Mouse (Mus musculus): ENCODE results near the gene Smndc1.

DNA sequence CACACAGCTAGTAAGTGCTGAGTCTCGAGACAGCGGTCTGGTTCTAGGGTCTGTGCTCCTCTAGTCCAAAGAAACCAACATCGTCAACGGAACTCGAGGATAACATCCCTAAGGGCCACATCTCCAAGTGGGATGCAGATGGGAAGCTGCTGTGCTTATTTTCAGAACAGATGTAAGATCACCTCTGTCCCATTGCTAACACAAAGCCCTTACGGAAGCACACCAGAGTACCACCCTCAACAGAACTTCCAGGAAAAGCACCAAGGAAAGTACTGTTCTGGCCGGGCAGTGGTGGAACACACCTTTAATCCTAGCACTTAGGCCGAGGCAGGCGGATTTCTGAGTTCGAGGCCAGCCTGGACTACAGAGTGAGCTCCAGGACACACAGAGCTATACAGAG, 12.0 kb downstream of the Smndc1 start:
- TF ChIP-seq CTCF (IDR thresholded peaks at IDR 0.05; ENCODE audit: low read depth, low read length) (no peak), POLR2A (IDR thresholded peaks at IDR 0.05; ENCODE audit: insufficient read depth, low read length) (no peak), EP300 (IDR thresholded peaks at IDR 0.05; ENCODE audit: insufficient read depth, low read depth, low read length) (no peak)

Data from ES-Bruce4 (cell line).